Mouse (Mus musculus) ES-E14 (cell line): ENCODE measurements at regions not wholly inside any gene's neighbourhood (a gene's known extent, or its start where the extent isn't known, plus 50 kb on each side); places are given as distances from the start of the nearest gene placed in this dataset.

ENCODE experiments used
- CHD2 ChIP-seq: IDR thresholded peaks from 2 replicates; pipeline ENCODE4 v1.6.1; 2014; ENCODE audit warnings: mild to moderate bottlenecking, low read depth, low read length, inconsistent platforms
- HCFC1 ChIP-seq: IDR thresholded peaks from 2 replicates; pipeline ENCODE4 v1.6.1; 2012; ENCODE audit warnings: low read length, inconsistent platforms, borderline replicate concordance; ENCODE audit not compliant: insufficient read depth
- MAFK ChIP-seq: IDR thresholded peaks from 2 replicates; pipeline ENCODE4 v1.6.1; 2014; ENCODE audit warnings: mild to moderate bottlenecking, low read depth, low read length, inconsistent platforms; ENCODE audit not compliant: insufficient read depth
- ZC3H11A ChIP-seq: IDR thresholded peaks from 2 replicates; pipeline ENCODE4 v1.6.1; 2012; ENCODE audit warnings: low read depth, mild to moderate bottlenecking, inconsistent platforms, low read length, borderline replicate concordance
- ZNF384 ChIP-seq: IDR thresholded peaks from 2 replicates; pipeline ENCODE4 v1.6.1; 2012; ENCODE audit warnings: low read depth, low read length, inconsistent platforms

DNA sequence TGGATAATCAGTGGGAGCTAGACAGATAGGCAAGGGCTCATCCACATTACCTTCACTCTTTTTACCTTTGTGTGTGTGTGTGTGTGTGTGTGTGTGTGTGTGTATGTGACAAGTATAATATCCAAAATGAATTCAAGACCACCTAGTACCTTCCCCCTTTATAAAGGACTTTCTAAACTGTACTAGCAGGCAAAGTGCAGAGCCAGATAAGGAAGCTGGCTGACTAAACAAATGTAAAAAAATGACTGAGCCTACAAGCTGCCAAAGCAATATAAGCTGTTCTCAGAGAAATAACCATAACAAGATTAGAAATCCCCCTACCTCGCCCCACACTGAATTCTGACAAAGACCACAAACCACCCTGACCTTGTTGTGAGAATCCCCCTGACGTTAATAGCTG is 586.8 kb upstream of the Chrm3 start:
- TF ChIP-seq ZNF384: no peak
- no peak for TF ChIP-seq CHD2
- TF ChIP-seq HCFC1: no peak
- no peak for TF ChIP-seq MAFK
- TF ChIP-seq ZC3H11A: no peak
